Mouse (Mus musculus) ES-Bruce4 (cell line): ENCODE measurements around the gene Phf21b.

Experiments
- CTCF ChIP-seq: IDR thresholded peaks from one replicate; pipeline ENCODE4 v1.8.1; 2011; ENCODE audit warnings: low read depth, low read length
- EP300 ChIP-seq: IDR thresholded peaks from 2 replicates; pipeline ENCODE4 v1.6.1; 2011; ENCODE audit warnings: low read depth, low read length; ENCODE audit not compliant: insufficient read depth
- POLR2A ChIP-seq: IDR thresholded peaks from one replicate; pipeline ENCODE4 v1.8.1; 2011; ENCODE audit warnings: low read length; ENCODE audit not compliant: insufficient read depth

- no peak for TF ChIP-seq CTCF
- TF ChIP-seq POLR2A: no peak
- no peak for TF ChIP-seq EP300
Observed at GRCm38 (mm10) chr15:84854171-84854811, 1.6 kb downstream of the Phf21b start.
